Mouse (Mus musculus) mature B cell (primary cell): Measurements from ENCODE around the gene Cct3.
"Not testable (repeated sequence)": the region's sequence is repeated elsewhere in the genome, so short reads cannot be mapped to it uniquely, and the experiment has no call there.

ENCODE experiments used
- in situ Hi-C: fragments of 300-500 bp; cut with MboI; formaldehyde crosslinking; loops from 2 replicates; pipeline ENCODE4 v1.14.3; 2019

Cct3 gene

GRCm38 (mm10) chr3:88296561-88297318 is at the start of gene Cct3, which contains the start of gene Tsacc:
Gene Cct3 (plus strand): TSS chr3:88297116.
Gene Tsacc (minus strand): TSS chr3:88296999.
- in situ Hi-C loops: no loop called here

DNA sequence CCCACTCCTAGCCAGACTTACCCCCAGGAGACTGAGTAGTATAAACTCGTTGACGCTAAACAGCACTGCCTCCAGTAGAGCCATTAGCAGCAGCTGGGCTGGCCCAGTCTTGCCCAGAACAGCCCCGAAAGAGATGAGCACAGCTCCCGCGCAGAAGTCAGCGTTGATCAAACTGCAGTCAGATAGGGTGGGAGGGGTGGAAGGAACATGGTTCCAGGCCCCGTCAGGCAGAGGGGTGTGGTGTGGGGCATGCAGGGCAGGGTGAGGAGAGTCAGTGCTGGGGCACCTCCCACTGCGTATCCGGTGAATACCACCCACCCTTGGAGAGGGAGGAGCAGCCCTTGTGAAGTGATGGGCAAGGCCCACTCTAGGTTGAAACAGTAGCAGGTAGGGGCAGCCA is 49.2 kb upstream of the Cct3 start:
- in situ Hi-C loops: no loop called here

DNA sequence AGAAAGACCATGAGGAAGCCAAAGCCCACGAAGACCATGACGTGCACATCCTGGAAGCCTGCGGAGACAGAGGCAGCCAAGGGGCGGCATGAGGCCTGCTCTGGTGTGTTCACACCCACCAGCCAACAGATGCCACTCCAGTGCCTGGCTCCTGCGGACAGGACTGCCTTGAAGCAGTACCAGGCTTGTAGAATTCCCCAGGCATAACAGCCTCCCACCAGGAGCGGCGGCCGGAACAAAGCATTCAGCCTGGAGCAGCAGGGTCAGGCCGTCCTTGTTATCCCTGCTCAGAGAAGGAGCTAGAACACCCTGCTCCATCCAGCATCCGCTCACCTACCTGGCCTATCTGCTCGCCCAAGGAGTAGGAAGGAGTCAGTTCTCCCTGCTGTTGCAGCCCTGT is 48.5 kb upstream of the Cct3 start:
- in situ Hi-C loops: no loop called here

GRCm38 (mm10) chr3:88252739-88253138 is 44.2 kb upstream of the Cct3 start:
- in situ Hi-C loops: no loop called here

DNA sequence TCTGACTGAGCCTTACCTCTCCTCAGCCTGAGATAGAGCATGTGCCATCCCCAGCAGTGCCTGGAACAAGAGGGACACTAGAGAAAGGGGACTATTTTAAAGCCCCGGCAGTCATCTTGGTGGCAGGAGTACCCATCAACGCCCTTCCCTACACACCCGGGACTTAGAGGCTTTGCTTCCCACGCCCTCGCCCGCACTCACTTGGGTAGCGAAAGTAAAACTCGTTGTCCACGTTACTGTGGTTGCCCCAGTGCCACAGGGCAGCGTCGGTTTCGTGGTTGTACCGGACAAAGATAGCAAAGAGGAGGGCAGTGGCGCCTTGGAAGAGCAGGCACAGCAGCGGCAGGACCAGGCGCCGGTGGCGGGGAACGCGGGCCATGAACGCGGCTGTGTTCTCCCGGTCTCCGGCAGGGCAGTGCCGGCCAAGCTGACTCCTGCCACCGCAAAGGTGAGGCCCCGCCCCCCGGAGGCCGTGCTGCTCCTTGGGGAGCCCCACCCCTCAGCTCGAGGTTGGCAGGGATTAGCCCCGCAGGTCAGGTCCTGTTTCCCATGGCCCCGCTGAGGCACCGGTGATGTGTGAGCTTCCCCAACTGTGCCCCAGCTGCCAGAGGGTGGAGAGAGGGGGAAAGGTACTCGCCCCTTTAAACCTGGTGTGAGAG is 42.5 kb upstream of the Cct3 start, which contains the start of gene Rhbg:
TSS of gene Rhbg (minus strand) at position 442 of the 659 bp plus-strand sequence.
- in situ Hi-C loops: no loop called here

DNA sequence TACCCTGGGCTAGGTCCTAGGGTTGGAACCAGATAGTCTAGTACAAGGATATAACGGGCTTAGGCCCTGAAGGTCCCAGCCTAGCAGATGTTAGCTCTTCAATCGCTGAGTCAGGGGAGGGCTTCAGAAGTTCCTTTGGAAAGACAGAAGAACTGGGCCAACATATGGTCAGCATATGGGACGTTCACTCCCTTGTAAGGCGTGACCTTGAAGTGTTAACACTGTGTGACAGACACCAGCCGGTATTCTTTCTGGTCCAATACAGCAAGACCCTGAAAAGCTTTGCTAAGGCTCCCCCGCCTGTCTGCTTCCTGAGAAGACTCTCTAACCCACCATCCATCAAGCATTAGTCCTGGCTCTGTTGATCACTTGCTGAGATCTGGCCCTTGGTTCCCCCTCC is 41.0 kb upstream of the Cct3 start:
- in situ Hi-C loops: no loop called here

- in situ Hi-C loops: no loop called here
These were observed 40.5 kb upstream of the Cct3 start for GRCm38 (mm10) chr3:88256382-88256781.

GRCm38 (mm10) chr3:88262346-88262745 is 34.6 kb upstream of the Cct3 start:
- in situ Hi-C loops: no loop called here

DNA sequence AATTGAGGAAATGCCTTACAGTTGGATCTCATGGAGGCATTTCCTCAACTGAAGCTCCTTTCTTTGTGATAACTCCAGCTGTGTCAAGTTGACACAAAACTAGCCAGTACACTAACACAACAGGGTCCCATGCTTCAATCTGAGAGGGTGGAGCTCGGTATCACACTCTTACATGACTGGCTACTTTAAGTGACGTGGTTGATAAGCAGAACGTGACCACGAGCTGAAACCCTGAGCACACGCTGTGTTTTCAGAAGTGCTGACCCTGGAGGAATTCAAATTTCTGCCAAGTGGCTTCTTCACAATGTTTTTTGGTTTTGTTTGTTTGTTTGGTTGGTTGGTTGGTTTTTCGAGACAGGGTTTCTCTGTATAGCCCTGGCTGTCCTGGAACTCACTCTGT is 28.9 kb upstream of the Cct3 start:
- in situ Hi-C loops: not testable (repeated sequence)

DNA sequence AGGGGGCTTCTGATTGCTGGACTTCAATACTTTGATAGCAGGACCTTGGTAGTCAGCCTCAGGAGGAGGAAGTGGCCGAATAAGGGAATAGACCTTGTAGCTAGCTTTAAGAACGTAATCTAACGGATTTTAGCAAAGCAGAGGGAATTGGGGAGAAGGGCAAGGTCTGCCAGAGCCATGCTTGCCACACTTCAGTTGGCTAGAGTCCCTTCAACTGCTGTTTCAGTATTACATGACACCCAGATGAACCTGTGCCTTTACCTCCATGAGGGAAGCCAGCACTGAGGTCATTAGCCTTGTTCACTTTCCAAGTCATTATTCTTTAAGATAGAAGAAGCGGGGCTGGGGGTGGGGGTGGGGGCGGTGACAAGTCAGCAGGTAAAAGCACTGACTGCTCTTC is 27.9 kb upstream of the Cct3 start:
- in situ Hi-C loops: no loop called here

DNA sequence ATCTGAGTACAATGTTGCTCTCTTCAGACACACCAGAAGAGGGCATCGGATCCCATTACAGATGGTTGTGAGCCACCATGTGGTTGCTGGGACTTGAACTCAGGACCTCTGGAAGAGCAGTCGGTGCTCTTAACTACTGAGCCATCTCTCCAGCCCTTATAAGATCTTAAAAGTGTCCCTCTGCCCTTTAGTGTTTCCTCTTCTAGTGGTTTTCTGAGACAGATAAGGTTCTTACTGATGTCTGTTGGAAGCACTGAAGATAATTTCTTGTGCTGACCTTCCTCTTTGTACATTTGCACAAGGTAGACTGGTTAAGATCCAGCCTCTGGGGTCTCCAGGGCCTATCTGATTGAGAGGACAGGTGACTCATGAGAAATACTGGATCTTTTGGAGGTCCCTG is 25.6 kb upstream of the Cct3 start:
- in situ Hi-C loops: not testable (repeated sequence)

DNA sequence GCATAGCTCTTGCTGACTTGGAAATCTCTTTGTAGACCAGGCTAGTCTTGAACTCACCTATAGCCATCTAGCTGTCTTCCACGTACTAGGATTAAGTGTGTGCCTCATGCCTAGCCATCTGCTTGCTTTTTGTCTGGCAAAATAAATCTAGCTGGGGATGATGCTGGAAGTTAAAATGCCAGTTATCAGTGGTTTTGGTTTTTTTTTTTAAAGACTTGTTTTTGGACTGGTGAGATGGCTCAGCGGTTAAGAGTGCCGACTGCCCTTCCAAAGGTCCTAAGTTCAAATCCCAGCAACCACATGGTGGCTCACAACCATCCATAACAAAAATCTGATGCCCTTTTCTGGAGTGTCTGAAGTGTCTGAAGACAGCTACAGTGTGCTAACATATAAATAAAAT is 25.1 kb upstream of the Cct3 start:
- in situ Hi-C loops: no loop called here

- in situ Hi-C loops: no loop called here
These were observed 22.9 kb upstream of the Cct3 start for GRCm38 (mm10) chr3:88274002-88274401.

DNA sequence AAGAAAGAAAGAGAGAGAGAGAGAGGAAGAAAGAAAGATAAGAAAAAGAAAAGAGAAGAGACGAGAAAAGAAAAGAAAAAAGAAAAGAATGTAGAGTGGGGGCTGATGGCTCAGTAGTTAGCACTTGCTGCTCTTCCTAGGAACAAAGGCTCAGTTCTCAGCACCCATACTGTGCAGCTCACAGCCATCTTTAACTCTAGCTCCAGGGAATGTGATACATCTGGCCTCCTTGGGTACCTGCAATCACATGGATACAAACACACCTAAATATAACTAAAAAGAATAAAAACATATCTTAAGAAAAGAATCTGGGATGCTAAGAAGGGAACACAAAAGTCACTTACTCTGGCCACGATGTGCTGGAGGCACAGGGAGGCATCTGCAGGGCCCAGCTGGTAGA is 20.8 kb upstream of the Cct3 start:
- in situ Hi-C loops: no loop called here

- in situ Hi-C loops: no loop called here
These were observed 20.3 kb upstream of the Cct3 start for GRCm38 (mm10) chr3:88276529-88277143.

DNA sequence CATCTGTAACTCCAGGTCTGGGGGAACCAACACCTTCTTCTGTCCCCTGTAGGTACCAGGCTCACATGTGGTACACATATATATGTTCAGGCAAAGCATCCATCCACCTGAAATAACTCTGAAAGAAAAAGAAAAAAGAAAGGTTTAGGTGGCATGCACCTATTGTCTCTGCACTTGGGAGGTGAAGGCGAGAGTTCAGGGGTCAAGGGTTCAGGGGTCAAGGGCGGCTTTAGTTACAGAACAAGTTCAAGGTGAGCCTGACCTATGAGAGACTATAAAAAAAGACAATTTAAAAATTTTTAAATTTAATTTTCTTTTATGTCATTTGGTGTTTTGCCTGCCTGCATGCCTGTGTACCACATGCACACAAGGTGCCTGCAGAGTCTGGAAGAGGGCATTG is 16.9 kb upstream of the Cct3 start:
- in situ Hi-C loops: no loop called here

DNA sequence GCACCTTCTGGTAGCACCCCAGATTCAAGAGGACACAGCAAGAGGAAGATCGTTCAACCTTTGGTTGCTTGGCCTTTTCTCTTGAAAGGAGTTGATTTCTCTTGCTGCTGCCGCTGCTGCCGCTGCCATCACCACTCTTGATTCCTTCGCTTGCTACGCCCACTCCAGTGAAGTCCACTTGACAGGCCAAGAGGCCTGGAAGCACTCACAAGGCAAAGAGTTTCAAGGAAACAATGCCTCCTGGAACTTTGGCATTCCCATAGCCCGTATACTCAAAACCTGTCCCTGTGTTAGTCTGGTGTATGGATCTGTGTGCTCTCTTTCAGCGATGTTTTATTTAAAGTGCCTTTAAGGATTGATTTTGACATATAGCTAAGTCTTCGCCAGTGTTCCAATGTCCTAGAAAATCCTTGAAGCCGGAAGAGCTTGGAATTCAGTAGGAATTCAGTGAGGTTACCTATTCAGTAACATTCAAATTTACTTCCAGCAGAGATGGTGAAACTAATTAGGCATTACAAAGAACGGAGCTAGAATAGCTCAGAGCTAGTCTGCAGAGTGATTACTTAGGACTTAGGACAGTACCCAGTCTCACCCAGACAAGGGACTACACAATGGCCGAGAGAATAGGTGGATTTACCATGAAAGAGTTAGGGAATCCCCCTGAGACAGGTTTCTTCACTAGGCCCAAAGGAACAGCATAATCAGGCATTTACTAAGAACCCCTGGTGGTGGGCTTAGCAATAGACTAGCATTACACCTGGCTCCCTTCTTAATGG is 15.6 kb upstream of the Cct3 start:
- in situ Hi-C loops: not testable (repeated sequence)

DNA sequence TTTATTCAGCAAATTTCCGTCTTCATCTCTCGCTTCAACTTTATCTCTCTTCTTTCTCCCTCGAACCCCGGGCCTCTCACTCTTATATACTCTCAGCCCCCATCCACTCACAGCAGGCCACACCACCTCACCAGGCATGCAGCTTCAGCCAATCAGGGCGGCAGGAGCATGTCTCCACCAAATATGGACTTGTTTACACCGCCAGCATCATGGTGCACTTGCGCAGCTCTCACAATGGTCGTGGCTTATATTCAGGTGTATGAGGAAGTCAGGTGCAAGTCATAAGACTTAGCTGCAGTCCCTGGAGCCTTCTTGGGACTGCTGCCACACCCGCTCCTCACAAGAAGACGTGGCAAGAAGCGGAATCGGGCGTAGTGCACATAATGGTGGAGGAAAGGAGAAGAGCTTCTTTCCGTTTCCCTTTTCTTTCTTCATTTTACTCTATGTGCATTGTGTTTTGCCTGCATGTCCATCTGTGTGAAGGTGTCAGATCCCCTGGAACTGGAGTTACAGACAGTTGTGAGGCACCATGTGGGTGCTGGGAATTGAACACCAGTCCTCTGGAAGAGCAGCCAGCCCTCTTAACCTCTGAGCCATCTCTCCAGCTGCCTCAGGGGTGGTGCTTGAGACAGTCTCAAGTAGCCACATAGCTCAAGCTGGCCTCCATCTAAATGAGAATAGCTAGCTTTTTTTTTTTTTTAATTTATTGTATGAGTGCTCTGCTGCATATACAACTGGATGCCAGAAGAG is 11.9 kb upstream of the Cct3 start:
- in situ Hi-C loops: not testable (repeated sequence)

DNA sequence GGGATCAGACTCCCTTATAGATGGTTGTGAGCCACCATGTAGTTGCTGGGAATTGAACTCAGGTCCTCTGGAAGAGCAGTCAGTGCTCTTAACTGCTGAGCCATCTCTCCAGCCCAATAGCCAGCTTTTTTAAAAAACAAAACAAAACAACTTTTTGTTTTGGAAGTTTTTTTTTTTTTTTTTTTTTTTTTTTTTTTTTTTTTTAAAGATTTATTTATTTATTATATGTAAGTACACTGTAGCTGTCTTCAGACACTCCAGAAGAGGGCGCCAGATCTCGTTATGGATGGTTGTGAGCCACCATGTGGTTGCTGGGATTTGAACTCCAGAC is 11.4 kb upstream of the Cct3 start:
- in situ Hi-C loops: not testable (repeated sequence)

- in situ Hi-C loops: no loop called here
These were observed 9.8 kb upstream of the Cct3 start, which contains the start of gene Gm38392 for GRCm38 (mm10) chr3:88287110-88287509. Gene Gm38392 (minus strand): TSS chr3:88287210.

DNA sequence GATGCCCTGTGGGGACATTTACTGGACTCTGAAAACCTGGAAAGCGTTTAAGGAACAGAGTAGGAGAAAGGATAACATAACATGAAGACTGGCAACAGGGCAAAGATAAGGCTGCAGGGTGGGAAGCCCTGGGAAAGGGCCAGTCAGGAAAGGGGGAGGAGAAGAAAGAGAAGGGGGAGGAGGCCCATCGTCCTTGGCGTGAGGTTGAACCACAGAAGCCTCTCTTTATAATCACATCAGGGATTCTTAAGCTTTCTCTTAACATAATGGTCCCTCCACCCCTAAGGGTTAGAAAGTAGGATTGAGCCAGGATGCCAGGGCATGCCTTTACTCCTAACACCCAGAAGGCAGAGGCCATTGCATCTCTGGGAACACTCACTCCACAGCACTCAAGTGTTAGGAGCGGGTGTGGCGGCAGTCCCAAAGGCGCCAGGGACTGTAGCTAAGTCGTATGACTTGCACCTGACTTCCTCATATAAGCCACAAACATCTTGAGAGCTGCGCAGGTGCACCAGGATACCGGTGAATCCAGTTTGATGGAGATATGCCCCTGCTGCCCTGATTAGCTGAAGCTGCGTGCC is 8.7 kb upstream of the Cct3 start:
- in situ Hi-C loops: not testable (repeated sequence)
